Mouse (Mus musculus) thymus, postnatal 10 days (tissue): ENCODE data around the gene Angptl6.

Experiments used
- DNase-seq, 2 experiments: peaks; one replicate each; pipeline ENCODE4 v3.0.0; 2021; ENCODE audit warnings: low spot score in 2 of 2

Angptl6 gene

DNA sequence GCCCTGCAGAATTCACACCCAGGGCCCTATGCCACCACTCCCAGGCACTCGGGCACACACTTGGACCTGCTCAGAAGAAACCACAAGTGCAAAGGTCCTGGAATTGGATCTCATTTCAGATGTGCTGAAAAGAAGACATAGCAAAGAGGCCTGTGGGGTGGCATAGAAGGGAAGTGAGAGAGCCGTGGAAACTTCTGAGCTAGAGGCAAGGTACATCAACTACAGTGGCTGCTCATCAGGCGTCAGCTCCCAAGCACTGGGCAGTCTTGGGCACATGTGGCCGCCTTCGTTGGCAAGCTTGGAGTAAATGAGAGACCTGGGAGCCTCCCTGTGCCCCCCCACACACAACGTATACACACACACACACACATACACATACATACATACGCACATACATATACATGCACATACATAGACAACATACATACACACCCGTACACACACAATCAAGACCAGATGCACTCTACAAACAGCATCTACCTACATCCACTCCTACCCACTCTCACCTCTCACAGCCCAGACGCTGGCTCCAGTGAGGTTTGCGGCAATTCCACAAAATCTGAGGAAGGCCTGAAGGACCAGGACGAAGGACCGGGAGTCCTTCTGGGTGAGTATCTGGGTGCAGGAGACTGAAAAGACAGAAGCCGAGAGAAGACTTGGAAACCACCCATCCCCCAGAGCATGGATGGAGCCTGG, at the start of gene Angptl6:
Gene Angptl6 (minus strand): TSS at position 631 of the 696 bp plus-strand sequence.
- no peak for DNase-seq

GRCm38 (mm10) chr9:20923258-20923657, 43.7 kb upstream of the Angptl6 start:
- DNase-seq = no peak

DNA sequence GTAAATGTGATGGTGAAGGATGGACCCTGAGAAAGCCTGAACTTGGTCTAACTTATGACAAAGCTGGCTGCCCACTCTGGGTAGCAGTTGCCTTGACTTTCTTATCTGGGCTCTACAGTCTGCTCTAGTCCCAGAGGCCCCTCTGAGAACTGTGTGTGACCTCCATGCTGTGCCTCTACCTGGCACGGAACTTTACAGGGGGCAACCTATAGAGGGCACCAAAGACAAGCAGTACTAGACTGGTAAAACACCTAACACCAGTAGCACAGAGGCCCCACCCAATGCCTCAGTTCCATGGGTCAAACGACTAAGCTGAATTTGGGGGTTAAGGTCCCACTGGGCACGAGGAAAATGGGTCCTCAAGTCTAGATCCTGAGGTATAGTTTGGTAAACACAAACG, 36.6 kb upstream of the Angptl6 start:
- peak; percentile 40 to 71 for DNase-seq

- DNase-seq = no peak
These were observed 30.4 kb upstream of the Angptl6 start for GRCm38 (mm10) chr9:20909948-20910347.

DNA sequence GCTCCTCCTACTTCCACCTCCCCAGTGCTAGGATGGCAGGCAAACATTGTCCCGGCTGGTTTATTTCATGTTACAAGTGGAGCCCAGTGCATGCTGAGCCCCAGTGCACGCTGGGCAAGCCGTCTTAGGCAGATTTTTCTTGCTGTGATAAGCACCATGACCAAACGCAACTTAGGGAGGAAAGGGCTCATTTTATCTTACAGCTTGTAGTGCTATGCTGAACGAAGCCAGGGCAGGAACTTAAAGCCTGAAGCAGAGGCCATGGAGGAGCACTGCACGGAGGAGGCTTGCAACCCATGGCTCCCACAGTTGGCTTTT, 22.6 kb upstream of the Angptl6 start:
- DNase-seq = no peak

- DNase-seq = peak; percentile 47 to 73
These were observed 22.1 kb upstream of the Angptl6 start for GRCm38 (mm10) chr9:20901466-20902173.

DNA sequence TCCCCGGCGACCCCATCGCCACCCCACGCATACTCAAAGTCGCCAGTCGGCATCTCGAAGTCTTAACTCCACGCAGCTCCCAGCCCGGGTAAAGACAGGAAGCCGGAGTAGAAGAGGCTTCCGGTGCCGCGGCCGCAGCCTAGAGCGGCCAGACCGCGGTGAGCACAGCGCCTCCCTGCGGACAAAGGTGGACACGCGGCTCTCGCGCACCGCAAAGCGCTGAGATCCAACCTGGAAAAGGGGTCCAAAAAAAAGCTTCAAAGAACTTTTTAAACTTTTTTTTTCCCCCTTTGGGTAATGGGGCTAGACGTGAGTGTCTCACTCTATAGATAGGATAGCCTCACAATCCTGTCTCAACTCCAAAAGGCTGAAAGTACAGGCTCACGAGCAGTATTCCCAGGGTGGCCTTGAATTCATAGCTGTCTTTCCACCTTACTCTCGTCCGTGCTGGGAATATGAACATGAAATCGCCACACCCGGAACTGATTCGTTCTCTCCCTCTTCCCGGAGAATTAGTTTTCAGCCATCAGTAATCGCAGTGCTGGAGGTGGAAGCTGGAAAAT, 19.1 kb upstream of the Angptl6 start, which contains the start of gene Eif3g:
Gene Eif3g (minus strand): TSS at position 113 of the 563 bp plus-strand sequence.
- peak; percentile 75 to 89 for DNase-seq

DNA sequence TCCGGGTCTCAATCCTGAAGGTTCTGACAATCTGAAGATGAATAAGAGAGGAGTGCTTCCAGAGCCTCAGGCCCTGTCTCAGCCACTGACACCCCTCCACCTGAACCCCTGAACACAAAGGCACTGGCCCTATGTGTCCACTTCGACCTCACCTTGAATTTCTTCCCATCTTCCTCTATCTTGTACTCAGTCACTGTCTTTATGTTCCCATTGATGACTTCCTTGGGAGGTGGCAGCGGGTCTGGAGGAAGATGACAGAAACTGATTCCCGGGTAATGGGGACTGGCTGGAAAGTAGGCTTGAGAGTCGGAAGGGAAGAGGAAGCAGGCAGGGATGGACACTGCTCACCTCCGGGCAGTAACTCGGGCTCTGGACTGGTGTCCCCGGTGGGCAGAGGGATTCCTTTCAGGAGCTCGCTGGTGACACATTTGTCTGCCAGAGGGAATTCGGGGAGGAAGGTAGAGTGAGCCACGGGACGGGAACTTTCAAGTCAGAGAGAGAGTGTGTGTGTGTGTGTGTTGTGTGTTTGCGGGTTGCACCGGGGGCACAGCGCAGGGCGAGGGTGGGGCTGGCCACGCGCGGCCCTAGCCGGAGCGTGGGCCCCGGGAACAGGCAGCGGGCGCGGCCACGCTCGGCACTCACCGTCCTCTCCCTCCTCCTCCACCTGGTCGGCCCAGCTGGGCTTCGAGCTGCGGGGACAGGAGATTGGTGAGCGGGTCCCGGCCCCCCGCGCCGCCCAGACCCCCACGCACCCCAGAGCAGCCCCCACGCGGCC, 18.4 kb upstream of the Angptl6 start:
- no peak for DNase-seq

DNA sequence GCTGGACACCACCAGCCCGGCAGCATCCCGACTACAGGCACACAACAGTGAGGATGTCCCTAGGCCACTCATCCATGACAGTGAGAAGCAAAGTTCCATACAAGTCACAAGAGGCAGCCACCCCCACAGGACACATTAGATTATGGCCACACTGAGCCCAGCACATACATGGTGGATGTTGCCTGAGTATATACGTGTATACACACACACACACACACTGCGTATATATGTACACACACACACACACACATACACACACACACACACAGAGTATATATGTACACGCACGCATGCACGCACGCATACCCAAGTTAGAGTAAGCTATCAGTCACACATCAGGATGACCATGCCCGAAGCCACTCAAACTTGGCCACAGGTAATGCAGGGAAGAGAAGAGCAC, 15.9 kb upstream of the Angptl6 start:
- DNase-seq = no peak

GRCm38 (mm10) chr9:20894629-20895028, 15.1 kb upstream of the Angptl6 start:
- no peak for DNase-seq

- DNase-seq = no peak
These were observed 14.2 kb upstream of the Angptl6 start for GRCm38 (mm10) chr9:20893590-20894343.

DNA sequence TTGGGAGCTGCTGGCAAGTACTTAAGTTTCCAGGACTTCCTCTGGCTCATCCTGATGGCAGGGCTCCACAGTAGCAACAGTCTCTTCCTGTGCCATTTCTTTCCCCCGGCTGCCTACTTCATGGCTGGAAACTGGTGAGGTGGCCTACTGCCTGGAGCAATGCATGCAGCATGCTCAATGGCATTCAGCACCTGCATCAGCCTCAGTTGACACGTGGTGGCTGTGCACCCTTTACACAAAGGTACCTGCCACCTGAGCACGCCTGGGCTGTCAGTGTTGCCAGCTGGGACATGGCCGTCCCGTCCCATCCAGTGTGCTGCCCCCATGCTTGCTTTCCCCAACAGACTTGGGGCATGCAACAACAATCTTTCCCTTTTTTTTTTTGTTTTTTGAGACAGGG, 13.5 kb upstream of the Angptl6 start:
- DNase-seq = no peak

GRCm38 (mm10) chr9:20892104-20892653, 12.7 kb upstream of the Angptl6 start:
- no peak for DNase-seq

GRCm38 (mm10) chr9:20891339-20892103, 12.0 kb upstream of the Angptl6 start:
- DNase-seq = no peak

DNA sequence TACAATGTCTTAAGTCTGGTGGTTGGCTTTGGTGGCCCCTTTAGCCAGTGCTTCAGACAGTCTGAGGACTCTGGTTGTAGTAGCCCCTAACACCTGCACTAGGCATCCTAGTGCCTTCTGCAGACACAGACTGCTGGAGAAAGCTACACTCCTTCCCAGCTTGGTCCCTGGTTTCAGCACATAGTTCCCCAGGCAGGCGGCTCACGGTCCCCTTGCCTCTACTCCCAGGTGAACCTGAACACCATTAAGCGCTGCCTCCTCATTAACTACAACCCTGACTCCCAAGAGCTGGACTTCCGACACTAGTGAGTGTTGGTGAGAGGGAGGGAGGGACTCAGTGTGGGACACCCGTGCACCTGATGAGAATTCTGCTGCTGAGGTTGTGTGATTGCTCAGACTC, 10.9 kb upstream of the Angptl6 start:
- DNase-seq = no peak

DNA sequence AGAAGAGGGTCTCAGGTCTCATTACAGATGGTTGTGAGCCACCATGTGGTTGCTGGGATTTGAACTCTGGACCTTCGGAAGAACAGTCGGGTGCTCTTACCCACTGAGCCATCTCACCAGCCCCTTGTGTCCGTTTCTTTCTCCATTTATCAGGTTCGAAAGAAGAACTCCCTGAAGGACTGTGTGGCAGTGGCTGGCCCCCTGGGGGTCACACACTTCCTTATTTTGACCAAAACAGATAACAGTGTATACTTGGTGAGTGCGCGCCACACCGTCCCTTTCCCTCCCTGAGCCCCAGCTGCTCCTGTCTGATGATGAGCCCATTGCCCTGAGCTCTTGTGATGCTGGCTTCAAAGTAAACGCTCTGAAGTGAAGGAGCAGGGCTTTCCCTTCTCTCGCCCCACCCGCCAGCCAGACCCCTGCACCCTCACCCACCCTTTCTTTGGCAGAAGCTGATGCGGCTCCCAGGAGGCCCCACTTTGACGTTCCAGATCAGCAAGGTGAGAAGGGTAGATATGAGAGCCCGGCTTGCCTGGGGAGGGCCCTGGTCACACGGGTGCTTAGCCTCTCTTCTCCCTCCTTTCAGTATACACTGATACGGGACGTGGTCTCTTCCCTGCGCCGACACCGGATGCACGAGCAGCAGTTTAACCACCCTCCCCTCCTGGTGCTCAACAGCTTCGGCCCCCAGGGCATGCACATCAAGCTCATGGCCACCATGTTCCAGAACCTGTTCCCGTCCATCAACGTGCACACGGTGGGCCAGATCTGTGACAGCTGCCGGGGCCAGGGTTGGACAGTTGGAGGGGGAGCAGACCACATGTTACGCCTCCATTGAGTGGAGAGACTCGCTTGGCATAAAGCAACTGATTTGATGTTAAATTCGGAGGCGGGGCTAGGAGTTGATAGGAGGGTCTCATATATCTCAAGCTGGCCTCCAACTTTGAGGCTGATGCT, 9.9 kb upstream of the Angptl6 start:
- no peak for DNase-seq

GRCm38 (mm10) chr9:20888386-20888765, 8.8 kb upstream of the Angptl6 start:
- no peak for DNase-seq

DNA sequence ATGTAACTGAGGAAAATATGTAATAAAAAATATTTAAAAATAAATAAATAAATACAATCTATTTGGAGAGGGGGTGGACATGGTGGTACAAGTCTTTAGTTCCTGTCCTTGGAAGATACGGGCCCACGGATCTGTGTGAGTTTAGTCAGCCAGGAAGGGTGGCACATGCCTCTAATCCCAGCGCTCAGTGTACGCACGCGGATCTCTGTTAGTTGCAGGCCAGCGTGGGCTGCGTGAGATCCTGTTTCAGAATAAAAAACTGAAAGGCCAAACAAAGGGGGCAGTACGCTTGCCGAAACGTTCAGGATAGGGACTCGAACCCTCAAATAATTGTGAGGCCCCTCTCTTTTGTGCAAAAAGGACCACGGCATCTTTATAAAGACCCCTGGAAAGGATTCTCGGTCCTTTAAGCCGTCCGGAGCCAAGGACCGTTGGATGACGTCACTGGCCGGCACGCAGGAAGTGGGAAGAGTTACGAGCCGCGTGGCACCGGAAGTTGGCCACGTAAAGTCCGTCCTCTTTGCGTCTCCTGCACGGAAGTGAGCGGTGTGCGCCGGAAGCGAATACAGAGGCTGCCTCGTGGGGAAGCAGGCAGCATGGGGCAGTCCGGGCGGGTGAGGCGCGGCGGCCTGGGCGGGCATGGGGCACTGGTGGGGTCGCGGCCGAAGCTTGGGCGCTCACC, 8.3 kb upstream of the Angptl6 start, which contains the start of gene Ppan:
Gene Ppan (plus strand): TSS at position 472 of the 682 bp plus-strand sequence.
- peak; percentile 89 to 90 for DNase-seq

GRCm38 (mm10) chr9:20887191-20887590, 7.7 kb upstream of the Angptl6 start:
- DNase-seq = no peak
